Mouse (Mus musculus): ENCODE measurements around the gene Fdx1l.

- no peak for TF ChIP-seq CTCF (IDR thresholded peaks at IDR 0.05; ENCODE audit: low read depth)
- no peak for TF ChIP-seq EP300 (IDR thresholded peaks at IDR 0.05; ENCODE audit: low read depth)
Measured at GRCm38 (mm10) chr9:21072641-21073040, 773 bp downstream of the Fdx1l start.

Measured in liver, postnatal 0 days (tissue).